Mouse (Mus musculus) thymus, adult 2 months (tissue): ENCODE data around the gene Pde1c. TPM values are rescaled to one million over a fixed set of nuclear protein-coding genes. Genes with fewer than 3 reads are reported as not detected.

Experiments used
- DNase-seq: peaks from one replicate; pipeline ENCODE4 v3.0.0; 2021
- H3K27ac ChIP-seq: fragments of 200-500 bp; 2 replicates; pipeline ENCODE4 v1.5.1; 2012; ENCODE audit warnings: low read length, control low read depth; ENCODE audit not compliant: control insufficient read depth, insufficient read depth
- H3K27me3 ChIP-seq: fragments of 200-500 bp; 2 replicates; pipeline ENCODE4 v1.6.1; 2012; ENCODE audit warnings: mild to moderate bottlenecking, low read length, moderate library complexity, mixed read lengths; ENCODE audit not compliant: control insufficient read depth, insufficient read depth
- H3K36me3 ChIP-seq: fragments of 200-500 bp; 2 replicates; pipeline ENCODE4 v1.6.1; 2012; ENCODE audit warnings: mild to moderate bottlenecking, low read length, moderate library complexity; ENCODE audit not compliant: control insufficient read depth, insufficient read depth
- H3K4me1 ChIP-seq: fragments of 200-500 bp; replicated peaks from 2 replicates; pipeline ENCODE4 v1.6.1; 2012; ENCODE audit warnings: low read length; ENCODE audit not compliant: control insufficient read depth, insufficient read depth
- H3K4me3 ChIP-seq: fragments of 200-500 bp; 2 replicates; pipeline ENCODE4 v1.5.1; 2012; ENCODE audit warnings: mild to moderate bottlenecking, low read length, control low read depth, moderate library complexity; ENCODE audit not compliant: control insufficient read depth, insufficient read depth
- CTCF ChIP-seq: fragments of 200-500 bp; IDR thresholded peaks from 2 replicates; pipeline ENCODE4 v1.5.1; 2012; ENCODE audit warnings: mild to moderate bottlenecking, control low read depth, low read length, moderate library complexity, borderline replicate concordance; ENCODE audit not compliant: control insufficient read depth, poor library complexity, insufficient read depth; ENCODE audit errors: extremely low read depth
- POLR2A ChIP-seq: fragments of 200-500 bp; IDR thresholded peaks from 2 replicates; pipeline ENCODE4 v1.6.1; 2012; ENCODE audit warnings: mild to moderate bottlenecking, low read length, control low read depth, moderate library complexity; ENCODE audit not compliant: control insufficient read depth, poor library complexity, insufficient read depth; ENCODE audit errors: extremely low read depth
- WGBS: fragments of 180-500 bp; shearing (Covaris S2); methylation state at CpG from one replicate; pipeline ENCODE4 v1.1.7; 2018; 5-methylcytosine and 5-hydroxymethylcytosine counted together
- polyA plus RNA-seq: library from polyadenylated mRNA; depleted of rRNA; stranded (reverse); fragments of >200 nt; gene quantifications from 2 replicates; pipeline ENCODE4 v1.2.3, GENCODE M21; 2012; rRNA removed

Pde1c gene
- polyA plus RNA-seq, 1 experiment: 1.8 TPM

- 81% methylated on average over 5 of the region's 5 CpGs for WGBS
Measured at GRCm38 (mm10) chr6:56029986-56030385, 538.9 kb downstream of the Pde1c start.

GRCm38 (mm10) chr6:56027966-56028365 is 540.9 kb downstream of the Pde1c start:
- DNase-seq: no peak
- Histone ChIP-seq H3K4me1 (no peaks in the 10 kb centered on the region), H3K4me3 (no peak overlapping the region), H3K27me3 (no peaks in the 10 kb centered on the region), H3K36me3 (no peaks in the 10 kb centered on the region), H3K27ac (no peak overlapping the region)
- 90% methylated on average over 5 of the region's 5 CpGs for WGBS
- TF ChIP-seq POLR2A (no peak), CTCF (no peak)

More at GRCm38 (mm10) chr6:56029986-56030385, 538.9 kb downstream of the Pde1c start:
- Histone ChIP-seq H3K4me1 (no peaks in the 10 kb centered on the region), H3K36me3 (no peaks in the 10 kb centered on the region), H3K27ac (no peak overlapping the region), H3K27me3 (no peaks in the 10 kb centered on the region), H3K4me3 (no peak overlapping the region)
- DNase-seq: no peak
- TF ChIP-seq POLR2A (no peak), CTCF (no peak)

GRCm38 (mm10) chr6:56027318-56027717 is 541.6 kb downstream of the Pde1c start:
- Histone ChIP-seq H3K4me1 (no peaks in the 10 kb centered on the region), H3K27ac (no peak overlapping the region), H3K4me3 (no peak overlapping the region), H3K36me3 (no peaks in the 10 kb centered on the region), H3K27me3 (no peaks in the 10 kb centered on the region)
- no peak for TF ChIP-seq CTCF
- TF ChIP-seq POLR2A: no peak
- no peak for DNase-seq
- 77% methylated on average over 6 of the region's 6 CpGs for WGBS

GRCm38 (mm10) chr6:56025533-56025932 is 543.4 kb downstream of the Pde1c start:
- no peaks in the 10 kb centered on the region for H3K4me1 ChIP-seq
- no peak for TF ChIP-seq CTCF
- no peak for TF ChIP-seq POLR2A
- H3K4me3 ChIP-seq: no peak overlapping the region
- H3K36me3 ChIP-seq: no peaks in the 10 kb centered on the region
- H3K27me3 ChIP-seq: no peaks in the 10 kb centered on the region
- no peak for DNase-seq
- H3K27ac ChIP-seq: no peak overlapping the region
- 68% methylated on average over 2 of the region's 2 CpGs for WGBS

Other genes with a start within 250 kb of the Pde1c start
- 7.3 and 7.7 TPM in 2 replicates for gene Lsm5, start 135.6 kb upstream of the Pde1c start, polyA plus RNA-seq
- 13.7 and 14.6 TPM in 2 replicates for gene Avl9, start 145.8 kb upstream of the Pde1c start, polyA plus RNA-seq
- 16.3 and 17.4 TPM in 2 replicates for gene Kbtbd2, start 228.7 kb upstream of the Pde1c start, polyA plus RNA-seq